Mouse (Mus musculus): ENCODE measurements around the gene Tmem121b.

The Tmem121b gene

GRCm38 (mm10) chr6:120465393-120465792, 28.2 kb downstream of the Tmem121b start:
- no peak for DNase-seq (ENCODE audit: low spot score in 2 of 2)

GRCm38 (mm10) chr6:120464406-120464939, 29.1 kb downstream of the Tmem121b start:
- no peak for DNase-seq (ENCODE audit: low spot score in 2 of 2)

- DNase-seq (ENCODE audit: low spot score in 2 of 2) = no peak
Observed at GRCm38 (mm10) chr6:120463884-120464283, 29.7 kb downstream of the Tmem121b start.

GRCm38 (mm10) chr6:120463086-120463871, 30.3 kb downstream of the Tmem121b start, which contains the start of gene Il17ra:
Gene Il17ra (plus strand): TSS chr6:120463247.
- DNase-seq (ENCODE audit: low spot score in 2 of 2) = no peak

GRCm38 (mm10) chr6:120462251-120462650, 31.4 kb downstream of the Tmem121b start:
- DNase-seq (ENCODE audit: low spot score in 2 of 2) = no peak

GRCm38 (mm10) chr6:120461217-120461616, 32.4 kb downstream of the Tmem121b start:
- DNase-seq (ENCODE audit: low spot score in 2 of 2) = no peak

GRCm38 (mm10) chr6:120457751-120458150, 35.9 kb downstream of the Tmem121b start:
- DNase-seq (ENCODE audit: low spot score in 2 of 2) = no peak

GRCm38 (mm10) chr6:120457074-120457473, 36.5 kb downstream of the Tmem121b start:
- DNase-seq (ENCODE audit: low spot score in 2 of 2) = no peak

- DNase-seq (ENCODE audit: low spot score in 2 of 2) = no peak
Observed at GRCm38 (mm10) chr6:120454627-120455077, 39.0 kb downstream of the Tmem121b start.

GRCm38 (mm10) chr6:120453556-120453955, 40.1 kb downstream of the Tmem121b start:
- no peak for DNase-seq (ENCODE audit: low spot score in 2 of 2)

GRCm38 (mm10) chr6:120453103-120453445, 40.5 kb downstream of the Tmem121b start:
- DNase-seq (ENCODE audit: low spot score in 2 of 2) = no peak

- DNase-seq (ENCODE audit: low spot score in 2 of 2) = no peak
Observed at GRCm38 (mm10) chr6:120452384-120453102, 41.1 kb downstream of the Tmem121b start.

- DNase-seq (ENCODE audit: low spot score in 2 of 2) = no peak
Observed at GRCm38 (mm10) chr6:120450208-120450607, 43.4 kb downstream of the Tmem121b start.

- DNase-seq (ENCODE audit: low spot score in 2 of 2) = no peak
Observed at GRCm38 (mm10) chr6:120443363-120444355, 49.9 kb downstream of the Tmem121b start.

GRCm38 (mm10) chr6:120442171-120442749, 51.3 kb downstream of the Tmem121b start:
- no peak for DNase-seq (ENCODE audit: low spot score in 2 of 2)

Measured in left cerebral cortex, adult 9 months (tissue).